Mouse (Mus musculus) frontal cortex, postnatal 36 days (tissue): ENCODE results near the gene Tsga10ip.
"Not testable (repeated sequence)": the region's sequence is repeated elsewhere in the genome, so short reads cannot be mapped to it uniquely, and the experiment has no call there.

Source experiments
- DNase-seq, 2 experiments: peaks; one replicate each; pipeline ENCODE4 v3.0.0; 2022; ENCODE audit warnings: low spot score in 2 of 2

Gene Tsga10ip

GRCm38 (mm10) chr19:5424092-5424781 is 21.9 kb upstream of the Tsga10ip start:
- peak; percentile 59 for DNase-seq

- DNase-seq, result no peak
Observed at GRCm38 (mm10) chr19:5423561-5423960, 21.2 kb upstream of the Tsga10ip start.

GRCm38 (mm10) chr19:5422895-5423443 is 20.6 kb upstream of the Tsga10ip start:
- no peak for DNase-seq

- no peak for DNase-seq
Observed at GRCm38 (mm10) chr19:5422267-5422666, 19.9 kb upstream of the Tsga10ip start.

GRCm38 (mm10) chr19:5421784-5422183 is 19.5 kb upstream of the Tsga10ip start:
- DNase-seq, result no peak

- no peak for DNase-seq
Observed at GRCm38 (mm10) chr19:5420579-5420978, 18.3 kb upstream of the Tsga10ip start.

GRCm38 (mm10) chr19:5419630-5420029 is 17.3 kb upstream of the Tsga10ip start:
- no peak for DNase-seq

GRCm38 (mm10) chr19:5418750-5419466 is 16.6 kb upstream of the Tsga10ip start:
- DNase-seq, result no peak

- no peak for DNase-seq
Observed at GRCm38 (mm10) chr19:5414534-5414957, 12.2 kb upstream of the Tsga10ip start.

- DNase-seq, result no peak
Observed at GRCm38 (mm10) chr19:5413840-5414239, 11.5 kb upstream of the Tsga10ip start.

GRCm38 (mm10) chr19:5411961-5412360 is 9.6 kb upstream of the Tsga10ip start:
- DNase-seq, result no peak

- DNase-seq, result no peak
Observed at GRCm38 (mm10) chr19:5410641-5411040, 8.3 kb upstream of the Tsga10ip start.

GRCm38 (mm10) chr19:5409068-5409467 is 6.7 kb upstream of the Tsga10ip start:
- no peak for DNase-seq

GRCm38 (mm10) chr19:5408057-5409001 is 6.0 kb upstream of the Tsga10ip start:
- DNase-seq, result no peak

- DNase-seq, result peak in 1 of 2 experiments; percentile 54
Observed at GRCm38 (mm10) chr19:5407133-5407532, 4.8 kb upstream of the Tsga10ip start.

GRCm38 (mm10) chr19:5406531-5407126 is 4.3 kb upstream of the Tsga10ip start:
- peak in 1 of 2 experiments; percentile 60 for DNase-seq

GRCm38 (mm10) chr19:5405924-5406323 is 3.6 kb upstream of the Tsga10ip start:
- no peak for DNase-seq

- not testable (repeated sequence) for DNase-seq
Observed at GRCm38 (mm10) chr19:5401073-5401472, 1.3 kb downstream of the Tsga10ip start.

- no peak for DNase-seq
Observed at GRCm38 (mm10) chr19:5395371-5395770, 7.0 kb downstream of the Tsga10ip start.

- no peak for DNase-seq
Observed at GRCm38 (mm10) chr19:5394168-5394567, 8.2 kb downstream of the Tsga10ip start.

GRCm38 (mm10) chr19:5392892-5393291 is 9.4 kb downstream of the Tsga10ip start:
- no peak for DNase-seq
